In genomic region chr3:16846785-16847520, GRCm38 (mm10) we compare ENCODE assay signal across 14 mouse cellular contexts.
A peak's percentile ranks its signal among the peaks of the same experiment; 100 is the strongest.
DNase-seq lines count a peak whose midpoint lies in the region; ATAC-seq and TF ChIP-seq lines count a peak whose summit lies in the region.
"Had no signal": no experiment of that assay in that cellular context is flagged by ENCODE, and none has a peak within 500 bp of the region (broad histone marks: within the 10 kb centered on the region; RNA-seq: fewer than 3 reads in every experiment).

No protein-coding gene starts in this region.

- H3K9me3 ChIP-seq in forebrain, embryonic 13.5 days (replicated peaks), result no peaks in the 10 kb centered on the region
- H3K9me3 ChIP-seq in forebrain, postnatal 0 days (ENCODE audit: low read length), result no peaks in the 10 kb centered on the region
- no peaks in the 10 kb centered on the region for H3K9me3 ChIP-seq in hindbrain, embryonic 12.5 days (replicated peaks)
- no peaks in the 10 kb centered on the region for H3K9me3 ChIP-seq in midbrain, embryonic 12.5 days
- H3K9me3 ChIP-seq in neural tube, embryonic 14.5 days (ENCODE audit: control insufficient read depth, low read length), result no peaks in the 10 kb centered on the region
- H3K9me3 ChIP-seq: embryonic facial prominence, embryonic 13.5 days had no signal

- H3K36me3 ChIP-seq in forebrain, embryonic 13.5 days (ENCODE audit: poor library complexity, severe bottlenecking), result no peaks in the 10 kb centered on the region
- no peaks in the 10 kb centered on the region for H3K36me3 ChIP-seq in forebrain, postnatal 0 days (ENCODE audit: insufficient read depth)
- no peaks in the 10 kb centered on the region for H3K36me3 ChIP-seq in hindbrain, embryonic 12.5 days
- H3K36me3 ChIP-seq in midbrain, embryonic 12.5 days, result no peaks in the 10 kb centered on the region
- no peaks in the 10 kb centered on the region for H3K36me3 ChIP-seq in neural tube, embryonic 14.5 days (ENCODE audit: control insufficient read depth, insufficient read depth, low read length)
- H3K36me3 ChIP-seq: embryonic facial prominence, embryonic 13.5 days had no signal

- no peak for TF ChIP-seq CTCF in forebrain, postnatal 0 days (IDR thresholded peaks at IDR 0.05; ENCODE audit: low read depth)

- H3K4me2 ChIP-seq in forebrain, embryonic 13.5 days, result no peak overlapping the region
- H3K4me2 ChIP-seq in forebrain, postnatal 0 days (ENCODE audit: low read depth), result no peak overlapping the region
- H3K4me2 ChIP-seq in hindbrain, embryonic 12.5 days (replicated peaks), result 0 out of 2 replicates have a peak overlapping the region, but pooled peaks have one; percentile 6
- H3K4me2 ChIP-seq in midbrain, embryonic 12.5 days (replicated peaks), result no peak overlapping the region
- no peak overlapping the region for H3K4me2 ChIP-seq in neural tube, embryonic 14.5 days (ENCODE audit: low read depth, low read length)
- H3K4me2 ChIP-seq: embryonic facial prominence, embryonic 13.5 days had no signal

- WGBS in forebrain, embryonic 13.5 days, result 33% methylated on average over 4 of the region's 4 CpGs
- WGBS in forebrain, postnatal 0 days, result 51% methylated on average over 4 of the region's 4 CpGs
- WGBS in hindbrain, embryonic 12.5 days, result 29% methylated on average over 4 of the region's 4 CpGs
- WGBS in midbrain, embryonic 12.5 days, result 19% methylated on average over 4 of the region's 4 CpGs
- WGBS in neural tube, embryonic 14.5 days, result 22% methylated on average over 4 of the region's 4 CpGs

- H3K4me3 ChIP-seq in forebrain, embryonic 13.5 days, result no peak overlapping the region
- no peak overlapping the region for H3K4me3 ChIP-seq in forebrain, postnatal 0 days (ENCODE audit: low read depth, low read length)
- H3K4me3 ChIP-seq in hindbrain, embryonic 12.5 days, result no peak overlapping the region
- no peak overlapping the region for H3K4me3 ChIP-seq in midbrain, embryonic 12.5 days
- no peak overlapping the region for H3K4me3 ChIP-seq in neural tube, embryonic 14.5 days (ENCODE audit: low read depth, low read length)
- H3K4me3 ChIP-seq: embryonic facial prominence, embryonic 13.5 days had no signal

- no peak for DNase-seq in forebrain, postnatal 0 days
- no peak for DNase-seq in frontal cortex, postnatal 36 days (ENCODE audit: low spot score in 2 of 2)
- no peak for DNase-seq in adrenal gland, adult 18-20 months (ENCODE audit: low spot score in 2 of 2)
- no peak for DNase-seq in thymus, adult 18-20 months
- DNase-seq: cerebellum, adult 9-11 months; left cerebral cortex, postnatal 4 days had no signal

- ATAC-seq in forebrain, embryonic 13.5 days, result peak; percentile 41; the same call in 1 of the 2 replicates
- no peak for ATAC-seq in forebrain, postnatal 0 days
- peak; percentile 71 for ATAC-seq in hindbrain, embryonic 12.5 days (ENCODE audit: low FRiP score)
- peak; percentile 85 for ATAC-seq in midbrain, embryonic 12.5 days (ENCODE audit: low FRiP score, low read depth)
- ATAC-seq in neural tube, embryonic 14.5 days (ENCODE audit: low read depth), result peak; percentile 64
- ATAC-seq: Patski had no signal

- no peak overlapping the region; the same call in 1 of the 2 replicates for H3K27ac ChIP-seq in forebrain, embryonic 13.5 days
- no peak overlapping the region for H3K27ac ChIP-seq in forebrain, postnatal 0 days (ENCODE audit: low read depth, low read length)
- peak overlapping the region; percentile 71 for H3K27ac ChIP-seq in hindbrain, embryonic 12.5 days
- peak overlapping the region; percentile 78 for H3K27ac ChIP-seq in midbrain, embryonic 12.5 days (replicated peaks)
- H3K27ac ChIP-seq in neural tube, embryonic 14.5 days (ENCODE audit: low read depth, low read length), result peak overlapping the region; percentile 72
- H3K27ac ChIP-seq: embryonic facial prominence, embryonic 13.5 days; kidney, postnatal 0 days; macrophage had no signal

- H3K4me1 ChIP-seq in forebrain, embryonic 13.5 days, result 0 out of 2 replicates have a peak, but pooled peaks cover 3% of the 10 kb centered on the region
- no peaks in the 10 kb centered on the region for H3K4me1 ChIP-seq in forebrain, postnatal 0 days (ENCODE audit: insufficient read depth)
- 0 out of 2 replicates have a peak, but pooled peaks cover 2% of the 10 kb centered on the region for H3K4me1 ChIP-seq in hindbrain, embryonic 12.5 days
- peaks cover 3% of the 10 kb centered on the region; the same call in 1 of the 2 replicates for H3K4me1 ChIP-seq in midbrain, embryonic 12.5 days
- peaks cover 5% of the 10 kb centered on the region; the same call in 1 of the 2 replicates for H3K4me1 ChIP-seq in neural tube, embryonic 14.5 days (ENCODE audit: control insufficient read depth, insufficient read depth, low read length)
- H3K4me1 ChIP-seq: embryonic facial prominence, embryonic 13.5 days had no signal

- H3K9ac ChIP-seq in forebrain, embryonic 13.5 days, result no peak overlapping the region
- no peak overlapping the region for H3K9ac ChIP-seq in forebrain, postnatal 0 days
- H3K9ac ChIP-seq in hindbrain, embryonic 12.5 days, result no peak overlapping the region
- no peak overlapping the region for H3K9ac ChIP-seq in midbrain, embryonic 12.5 days (replicated peaks)
- no peak overlapping the region for H3K9ac ChIP-seq in neural tube, embryonic 14.5 days (replicated peaks; ENCODE audit: low read depth, low read length)
- H3K9ac ChIP-seq: embryonic facial prominence, embryonic 13.5 days had no signal

- no peaks in the 10 kb centered on the region for H3K27me3 ChIP-seq in forebrain, embryonic 13.5 days
- H3K27me3 ChIP-seq in forebrain, postnatal 0 days (ENCODE audit: insufficient read depth, low read length), result no peaks in the 10 kb centered on the region
- no peaks in the 10 kb centered on the region for H3K27me3 ChIP-seq in hindbrain, embryonic 12.5 days
- H3K27me3 ChIP-seq in midbrain, embryonic 12.5 days, result no peaks in the 10 kb centered on the region
- H3K27me3 ChIP-seq in neural tube, embryonic 14.5 days (ENCODE audit: control insufficient read depth, insufficient read depth, low read length), result no peaks in the 10 kb centered on the region
- H3K27me3 ChIP-seq: embryonic facial prominence, embryonic 13.5 days had no signal

Comparison
In these comparisons a context has a peak if more than half of its experiments do, and no peak if none do; other contexts are left out.
1. H3K27ac ChIP-seq: peak in hindbrain, embryonic 12.5 days (single experiment), midbrain, embryonic 12.5 days (single experiment) and neural tube, embryonic 14.5 days (single experiment); none in forebrain, embryonic 13.5 days (single experiment) and forebrain, postnatal 0 days (single experiment).